Mouse (Mus musculus) forebrain, embryonic 11.5 days (tissue): ENCODE data around the gene Qser1. TPM values are rescaled to one million over a fixed set of nuclear protein-coding genes. Genes with fewer than 3 reads are reported as not detected.

Experiments
- ATAC-seq: fragments of 200-750 bp; cut with Nextera tagmentation; replicated peaks from 2 replicates; pipeline ENCODE4 v1.8.0; 2017; ENCODE audit warnings: moderate TSS enrichment; ENCODE audit not compliant: low FRiP score
- DNase-seq: peaks from one replicate; pipeline ENCODE4 v3.0.0-alpha.2; 2017; ENCODE audit warnings: low spot score
- H3K27ac ChIP-seq: fragments of 300-500 bp; sonication (generic); 2 replicates; pipeline ENCODE4 v1.5.1; 2014; ENCODE audit warnings: low read depth, low read length
- H3K27me3 ChIP-seq: fragments of 300-500 bp; sonication (generic); 2 replicates; pipeline ENCODE4 v1.6.1; 2014; ENCODE audit warnings: mild to moderate bottlenecking, low read length, mixed read lengths; ENCODE audit not compliant: control insufficient read depth, insufficient read depth
- H3K36me3 ChIP-seq: fragments of 300-500 bp; sonication (generic); 2 replicates; pipeline ENCODE4 v1.6.1; 2014; ENCODE audit warnings: mild to moderate bottlenecking, low read length, moderate library complexity, mixed read lengths; ENCODE audit not compliant: control insufficient read depth, insufficient read depth
- H3K4me1 ChIP-seq: fragments of 300-500 bp; sonication (generic); replicated peaks from 2 replicates; pipeline ENCODE4 v1.6.1; 2014; ENCODE audit warnings: low read length, mixed read lengths; ENCODE audit not compliant: control insufficient read depth, insufficient read depth
- H3K4me2 ChIP-seq: fragments of 300-500 bp; sonication (generic); 2 replicates; pipeline ENCODE4 v1.6.1; 2014; ENCODE audit warnings: low read depth, mild to moderate bottlenecking, low read length, moderate library complexity, mixed read lengths; ENCODE audit not compliant: severe bottlenecking
- H3K4me3 ChIP-seq: fragments of 300-500 bp; sonication (generic); 2 replicates; pipeline ENCODE4 v1.5.1; 2014; ENCODE audit warnings: low read depth, low read length
- H3K9ac ChIP-seq: fragments of 300-500 bp; sonication (generic); 2 replicates; pipeline ENCODE4 v1.6.1; 2014; ENCODE audit warnings: low read length
- H3K9me3 ChIP-seq: fragments of 300-500 bp; sonication (generic); 2 replicates; pipeline ENCODE4 v1.6.1; 2016; ENCODE audit warnings: low read length, mixed read lengths; ENCODE audit not compliant: control insufficient read depth
- WGBS: fragments of 180-500 bp; shearing (Covaris S2); extraction: QIAGEN DNeasy Blood & Tissue Kit; methylation state at CpG from one replicate; pipeline ENCODE4 v1.1.7; 2014; 5-methylcytosine and 5-hydroxymethylcytosine counted together
- polyA plus RNA-seq: library from polyadenylated mRNA; unstranded; fragments of >200 nt; fragmentation: Nextera tagmentation; extraction: Ambion mirVana; gene quantifications from 2 replicates; pipeline ENCODE4 v1.2.1, GENCODE M21; 2014

Gene Qser1
- polyA plus RNA-seq, 1 experiment from 2014 or later, result 18.9 TPM

GRCm38 (mm10) chr2:104743160-104743559 lies 73.4 kb downstream of the Qser1 start:
- DNase-seq, result no peak
- H3K27me3 ChIP-seq, result peaks cover 10% of the 10 kb centered on the region
- WGBS, result 21% methylated on average over 7 of the region's 7 CpGs
- peak overlapping the region; percentile 65 for H3K4me3 ChIP-seq
- H3K4me2 ChIP-seq, result peak overlapping the region; percentile 99
- H3K36me3 ChIP-seq, result no peaks in the 10 kb centered on the region
- peaks cover 6% of the 10 kb centered on the region; the same call in 1 of the 2 replicates for H3K4me1 ChIP-seq
- no peaks in the 10 kb centered on the region for H3K9me3 ChIP-seq
- no peak for ATAC-seq
- H3K27ac ChIP-seq, result no peak overlapping the region
- H3K9ac ChIP-seq, result peak overlapping the region; percentile 77

- Histone ChIP-seq H3K9ac (peak within 1 kb of the TSS; percentile 77), H3K9me3 (no peaks in the 10 kb centered on the region), H3K4me2 (peak within 1 kb of the TSS; percentile 99), H3K36me3 (no peaks in the 10 kb centered on the region), H3K4me3 (peak within 1 kb of the TSS; percentile 65), H3K27ac (no peak within 1 kb of the TSS), H3K27me3 (peaks cover 10% of the 10 kb centered on the region), H3K4me1 (peaks cover 6% of the 10 kb centered on the region; the same call in 1 of the 2 replicates)
- under 1% methylated on average over 31 of the region's 31 CpGs for WGBS
- ATAC-seq, result peak; percentile 90
- DNase-seq, result peak; percentile 89
Observed at GRCm38 (mm10) chr2:104742741-104743064, 73.9 kb downstream of the Qser1 start, which contains the start of gene Depdc7. Gene Depdc7 (minus strand): TSS chr2:104742878.

GRCm38 (mm10) chr2:104741896-104742740 lies 74.4 kb downstream of the Qser1 start:
- Histone ChIP-seq H3K27me3 (peaks cover 10% of the 10 kb centered on the region), H3K4me1 (peaks cover 6% of the 10 kb centered on the region; the same call in 1 of the 2 replicates), H3K9me3 (no peaks in the 10 kb centered on the region), H3K27ac (no peak overlapping the region), H3K4me2 (peak overlapping the region; percentile 99), H3K9ac (peak overlapping the region; percentile 77), H3K36me3 (no peaks in the 10 kb centered on the region), H3K4me3 (peak overlapping the region; percentile 65)
- ATAC-seq (no peak; the same call in 1 of the 2 replicates), DNase-seq (no peak)
- WGBS, result 4% methylated on average over 45 of the region's 46 CpGs

- no peaks in the 10 kb centered on the region for H3K9me3 ChIP-seq
- no peak overlapping the region for H3K27ac ChIP-seq
- 18% methylated on average over 7 of the region's 7 CpGs for WGBS
- H3K4me2 ChIP-seq, result peak overlapping the region; percentile 99; the same call in 1 of the 2 replicates
- DNase-seq, result no peak
- no peaks in the 10 kb centered on the region for H3K36me3 ChIP-seq
- H3K4me3 ChIP-seq, result no peak overlapping the region
- no peak for ATAC-seq
- H3K4me1 ChIP-seq, result peaks cover 6% of the 10 kb centered on the region; the same call in 1 of the 2 replicates
- peaks cover 10% of the 10 kb centered on the region for H3K27me3 ChIP-seq
- no peak overlapping the region for H3K9ac ChIP-seq
Observed at GRCm38 (mm10) chr2:104741015-104741758, 75.4 kb downstream of the Qser1 start.

- H3K4me3 ChIP-seq, result no peak overlapping the region
- no peak for DNase-seq
- H3K9ac ChIP-seq, result no peak overlapping the region
- 60% methylated on average over 7 of the region's 7 CpGs for WGBS
- H3K9me3 ChIP-seq, result no peaks in the 10 kb centered on the region
- peaks cover 10% of the 10 kb centered on the region for H3K27me3 ChIP-seq
- ATAC-seq, result no peak
- H3K4me1 ChIP-seq, result peaks cover 6% of the 10 kb centered on the region; the same call in 1 of the 2 replicates
- H3K4me2 ChIP-seq, result no peak overlapping the region
- H3K36me3 ChIP-seq, result no peaks in the 10 kb centered on the region
- H3K27ac ChIP-seq, result no peak overlapping the region
Observed at GRCm38 (mm10) chr2:104740248-104740949, 76.2 kb downstream of the Qser1 start.

GRCm38 (mm10) chr2:104739691-104740090 lies 76.9 kb downstream of the Qser1 start:
- ATAC-seq, result no peak

GRCm38 (mm10) chr2:104736241-104736640 lies 80.3 kb downstream of the Qser1 start:
- Histone ChIP-seq H3K27ac (no peak overlapping the region), H3K27me3 (no peaks in the 10 kb centered on the region), H3K9ac (no peak overlapping the region), H3K36me3 (no peaks in the 10 kb centered on the region), H3K9me3 (no peaks in the 10 kb centered on the region), H3K4me2 (no peak overlapping the region), H3K4me3 (no peak overlapping the region), H3K4me1 (peaks cover 4% of the 10 kb centered on the region; the same call in 1 of the 2 replicates)
- 81% methylated on average over 7 of the region's 7 CpGs for WGBS
- DNase-seq (no peak), ATAC-seq (no peak)

More at GRCm38 (mm10) chr2:104739691-104740090, 76.9 kb downstream of the Qser1 start:
- Histone ChIP-seq H3K9ac (no peak overlapping the region), H3K4me1 (peaks cover 6% of the 10 kb centered on the region; the same call in 1 of the 2 replicates), H3K27ac (no peak overlapping the region), H3K27me3 (peaks cover 10% of the 10 kb centered on the region), H3K36me3 (no peaks in the 10 kb centered on the region), H3K9me3 (no peaks in the 10 kb centered on the region), H3K4me3 (no peak overlapping the region), H3K4me2 (no peak overlapping the region)
- DNase-seq, result no peak
- 91% methylated on average over 2 of the region's 2 CpGs for WGBS

- H3K4me3 ChIP-seq, result no peak overlapping the region
- 77% methylated on average over 7 of the region's 7 CpGs for WGBS
- no peak for ATAC-seq
Observed at GRCm38 (mm10) chr2:104732562-104733256, 83.9 kb downstream of the Qser1 start.

More at GRCm38 (mm10) chr2:104732562-104733256, 83.9 kb downstream of the Qser1 start:
- DNase-seq, result no peak
- H3K27me3 ChIP-seq, result no peaks in the 10 kb centered on the region
- H3K9ac ChIP-seq, result no peak overlapping the region
- H3K9me3 ChIP-seq, result no peaks in the 10 kb centered on the region
- H3K36me3 ChIP-seq, result no peaks in the 10 kb centered on the region
- no peaks in the 10 kb centered on the region for H3K4me1 ChIP-seq
- no peak overlapping the region for H3K27ac ChIP-seq
- no peak overlapping the region for H3K4me2 ChIP-seq
